Mouse (Mus musculus) gastrocnemius, postnatal 4 days (tissue): Measurements from ENCODE around the gene Troap. TPM values are rescaled to one million over a fixed set of nuclear protein-coding genes. Genes with fewer than 3 reads are reported as not detected.

ENCODE experiments used
- DNase-seq, 2 experiments: peaks; one replicate each; pipeline ENCODE4 v3.0.0; 2021 to 2022; ENCODE audit warnings: low spot score in 2 of 2, mixed read lengths in 2 of 2
- long read RNA-seq, 2 experiments: library from polyadenylated mRNA; stranded (forward); transcript quantifications; one replicate each; pipeline ENCODE4 v2.0.0; 2021
- total RNA-seq, 2 experiments: library from RNA; stranded (reverse); gene quantifications; 2 replicates each; pipeline ENCODE4 v1.2.3; 2021

Gene Troap
- 10 to 100 TPM in 1 of 2 experiments, 1 to 10 TPM in 1; 5.9 to 10.6 TPM for total RNA-seq
- long read RNA-seq, experiment 1, partial matches to known transcripts = 0 of 1 reads
- long read RNA-seq, experiment 1, other reads (novel, unspliced or antisense) = 1 of 1 reads
- long read RNA-seq, experiment 2, partial matches to known transcripts = 0 of 2 reads
- long read RNA-seq, experiment 2, other reads (novel, unspliced or antisense) = 1 of 2 reads

DNA sequence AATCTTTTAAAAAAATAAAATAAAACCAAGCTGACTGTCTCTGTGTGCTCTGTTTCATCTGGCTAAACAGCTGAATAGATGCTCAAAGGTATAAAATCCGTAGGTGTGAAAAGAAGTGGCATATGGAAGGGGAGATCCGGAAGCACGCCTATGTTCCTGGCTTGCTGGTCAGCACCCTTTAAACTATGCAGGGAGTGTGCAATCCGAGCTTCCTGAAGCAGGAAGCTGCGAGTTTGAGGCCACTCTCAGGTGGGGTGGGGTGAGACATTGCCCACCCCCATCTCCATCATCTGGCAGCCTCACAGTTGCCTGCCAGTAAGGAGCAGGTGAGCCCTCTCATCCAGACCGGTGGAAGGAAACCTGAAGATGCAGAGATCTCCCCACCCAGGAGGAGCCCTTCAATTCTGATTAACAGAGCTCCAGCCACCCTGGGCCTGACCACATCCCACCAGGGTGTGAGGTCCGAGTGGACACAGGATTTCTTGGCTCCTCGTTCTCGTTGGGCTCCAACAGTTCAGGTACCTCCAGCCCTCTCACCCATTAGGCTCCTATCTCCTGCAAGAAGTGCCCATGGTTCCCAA is at the start of gene Troap:
Gene Troap, plus strand, starts transcription at position 557 of the 581 bp plus-strand sequence.
- no peak for DNase-seq

DNA sequence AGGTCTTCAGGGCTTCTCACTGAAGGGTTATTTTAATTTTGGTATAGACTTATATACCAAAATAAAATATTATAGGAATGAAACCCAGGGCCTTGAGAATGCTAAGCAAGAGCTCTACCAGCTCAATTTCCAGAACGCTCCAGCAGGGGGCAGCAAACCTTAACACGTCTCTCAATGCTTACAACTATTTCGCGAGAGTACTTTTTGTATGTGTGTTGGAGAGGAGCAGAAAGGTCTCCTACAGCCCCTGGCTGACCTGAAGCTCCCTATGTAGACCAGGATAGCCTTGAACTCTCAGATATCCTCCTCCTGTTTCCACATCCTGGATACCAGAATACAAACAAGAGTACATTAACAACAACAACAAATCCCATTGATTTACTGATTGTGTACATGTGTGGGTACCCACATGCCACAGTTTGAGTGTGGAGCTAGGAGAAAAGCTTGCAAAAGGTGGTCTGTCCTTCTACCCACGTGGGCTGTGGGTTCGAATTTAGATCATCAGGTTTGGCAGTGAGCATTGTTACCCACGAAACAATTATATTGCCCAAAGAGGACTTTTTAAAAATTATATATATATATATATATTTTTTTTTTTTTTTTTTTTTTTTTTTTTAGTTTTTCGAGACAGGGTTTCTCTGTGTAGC is 49.6 kb upstream of the Troap start:
- DNase-seq = peak; percentile 69 to 80

DNA sequence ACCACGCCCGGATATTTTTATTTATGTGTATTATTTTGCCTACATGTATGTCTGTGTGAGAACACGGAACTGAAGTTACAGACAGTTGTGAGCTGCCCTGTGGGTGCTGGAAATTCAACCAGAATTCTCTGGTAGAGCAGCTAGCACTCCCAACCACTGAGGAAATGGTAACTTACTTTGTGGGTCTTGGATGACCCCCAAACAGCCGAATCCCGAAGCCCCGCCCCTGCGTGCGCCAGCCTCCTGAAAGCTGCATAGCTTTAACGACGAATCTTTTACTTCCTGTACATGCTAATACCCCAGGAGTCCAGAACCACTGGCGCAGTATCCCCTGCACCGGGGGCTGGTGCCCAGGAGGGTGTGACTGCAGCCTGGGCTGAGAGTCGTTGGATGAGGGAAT is 49.0 kb upstream of the Troap start:
- DNase-seq = no peak

DNA sequence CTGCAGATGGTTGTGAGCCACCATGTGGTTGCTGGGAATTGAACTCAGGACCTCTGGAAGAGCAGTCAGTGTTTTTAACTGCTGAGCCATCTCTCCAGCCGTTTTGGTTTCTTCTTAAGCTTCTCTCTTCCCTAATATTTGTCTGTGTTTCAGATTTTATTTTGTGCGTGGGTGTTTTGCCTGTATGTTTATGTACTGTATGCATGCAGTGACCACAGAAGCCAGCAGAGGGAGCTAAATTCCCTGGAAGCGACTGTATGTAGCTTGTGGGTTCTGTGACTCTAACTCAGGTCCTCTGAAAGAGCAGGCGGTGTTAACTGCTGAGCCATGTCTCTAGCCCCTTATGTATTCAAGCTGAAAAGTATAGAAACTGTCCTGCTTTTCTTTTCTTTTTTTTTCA is 48.1 kb upstream of the Troap start:
- DNase-seq = no peak

DNA sequence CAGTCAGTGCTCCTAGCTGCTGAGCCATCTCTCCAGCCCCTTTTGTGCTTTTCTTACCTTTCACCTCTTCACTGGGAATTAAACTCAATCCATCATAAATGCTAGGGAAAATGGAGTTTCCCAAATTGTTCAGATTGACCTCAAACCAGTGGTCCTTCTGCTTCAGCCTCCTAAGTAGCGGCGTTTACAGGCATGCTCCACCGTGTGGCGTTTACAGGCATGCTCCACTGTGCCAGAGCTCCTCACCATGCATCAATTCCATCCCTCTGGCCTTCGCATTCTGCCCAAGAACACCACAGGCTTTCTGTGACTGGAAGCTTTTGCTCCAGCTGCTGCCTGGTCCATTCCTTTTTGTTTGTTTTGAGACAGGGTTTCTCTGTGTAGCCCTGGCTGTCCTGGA is 47.3 kb upstream of the Troap start:
- DNase-seq = no peak

DNA sequence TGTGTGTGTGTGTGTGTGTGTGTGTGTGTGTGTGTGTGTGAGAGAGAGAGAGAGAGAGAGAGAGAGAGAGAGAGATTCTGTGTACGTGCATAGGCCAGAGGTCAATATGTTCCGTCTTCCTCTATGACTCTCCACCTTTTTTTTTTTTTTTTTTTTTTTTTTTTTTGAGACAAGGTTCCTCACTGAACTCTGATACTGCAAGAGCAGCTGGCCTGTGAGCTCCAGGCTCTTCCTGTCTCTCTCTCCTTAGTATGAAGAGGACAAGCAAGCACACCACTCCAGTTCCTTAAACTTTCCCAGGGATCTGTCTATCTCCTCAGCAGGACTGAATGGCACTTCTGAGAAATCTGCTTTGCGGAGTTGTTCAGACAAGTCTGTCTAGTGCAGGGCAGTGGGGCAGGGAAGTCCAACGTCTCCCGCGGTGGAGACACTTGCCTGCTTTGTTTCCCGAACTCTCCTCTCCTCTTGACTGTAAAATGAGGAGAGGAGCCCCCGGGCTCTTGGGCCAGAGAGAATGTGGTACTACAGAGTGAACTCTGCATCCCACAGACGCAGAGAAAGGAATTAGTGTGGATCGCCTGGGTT is 45.4 kb upstream of the Troap start:
- no peak for DNase-seq

DNA sequence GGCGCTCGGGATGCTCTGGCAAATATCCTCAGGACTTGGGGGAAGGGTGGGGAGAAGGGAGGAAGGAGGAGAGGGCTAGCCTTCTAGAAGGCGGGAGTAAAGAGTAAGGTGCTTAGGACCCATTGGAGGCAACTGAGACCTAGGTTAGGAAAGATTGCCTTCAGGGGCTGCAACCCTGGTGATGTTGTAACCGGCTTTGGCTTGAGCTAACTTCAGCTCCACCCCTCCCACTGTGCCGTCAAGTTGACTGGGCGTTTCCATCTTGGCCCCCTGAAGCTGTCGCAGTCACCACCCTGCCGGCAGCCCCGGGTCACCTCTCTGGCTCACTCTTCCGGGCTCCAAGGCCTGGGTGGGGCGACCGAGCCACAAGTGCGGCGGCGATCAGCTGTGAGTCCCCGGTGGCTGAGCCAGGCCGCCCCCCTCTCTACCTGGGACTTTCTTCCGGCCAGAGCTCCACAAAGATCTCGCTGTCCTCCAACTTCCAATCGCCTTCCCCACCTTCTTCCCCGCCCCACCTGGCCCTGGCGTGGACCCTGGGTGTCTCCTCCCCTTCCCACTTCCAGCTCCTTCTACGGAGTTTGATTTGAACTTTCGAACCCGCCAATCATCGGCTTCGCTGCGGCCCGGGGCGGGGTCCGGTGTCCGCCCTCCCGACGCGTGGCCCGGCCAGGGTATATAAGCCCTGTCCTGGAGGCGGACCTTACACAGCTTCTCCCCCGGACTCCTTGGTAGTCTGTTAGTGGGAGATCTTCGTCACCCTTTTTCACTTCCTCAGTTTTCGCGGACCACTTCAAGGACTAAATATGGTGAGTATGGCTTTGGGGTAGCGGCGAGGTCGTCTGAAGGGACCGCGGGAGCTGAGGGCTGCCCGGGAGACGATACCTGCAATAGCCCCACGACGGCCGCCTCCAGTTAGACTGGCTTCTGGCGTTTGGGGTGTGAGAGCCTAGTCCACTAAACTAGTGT is 44.5 kb upstream of the Troap start, which contains the start of gene Tuba1c:
Gene Tuba1c, plus strand, starts transcription at position 273 of the 966 bp plus-strand sequence.
- DNase-seq = peak; percentile 85 to 92

DNA sequence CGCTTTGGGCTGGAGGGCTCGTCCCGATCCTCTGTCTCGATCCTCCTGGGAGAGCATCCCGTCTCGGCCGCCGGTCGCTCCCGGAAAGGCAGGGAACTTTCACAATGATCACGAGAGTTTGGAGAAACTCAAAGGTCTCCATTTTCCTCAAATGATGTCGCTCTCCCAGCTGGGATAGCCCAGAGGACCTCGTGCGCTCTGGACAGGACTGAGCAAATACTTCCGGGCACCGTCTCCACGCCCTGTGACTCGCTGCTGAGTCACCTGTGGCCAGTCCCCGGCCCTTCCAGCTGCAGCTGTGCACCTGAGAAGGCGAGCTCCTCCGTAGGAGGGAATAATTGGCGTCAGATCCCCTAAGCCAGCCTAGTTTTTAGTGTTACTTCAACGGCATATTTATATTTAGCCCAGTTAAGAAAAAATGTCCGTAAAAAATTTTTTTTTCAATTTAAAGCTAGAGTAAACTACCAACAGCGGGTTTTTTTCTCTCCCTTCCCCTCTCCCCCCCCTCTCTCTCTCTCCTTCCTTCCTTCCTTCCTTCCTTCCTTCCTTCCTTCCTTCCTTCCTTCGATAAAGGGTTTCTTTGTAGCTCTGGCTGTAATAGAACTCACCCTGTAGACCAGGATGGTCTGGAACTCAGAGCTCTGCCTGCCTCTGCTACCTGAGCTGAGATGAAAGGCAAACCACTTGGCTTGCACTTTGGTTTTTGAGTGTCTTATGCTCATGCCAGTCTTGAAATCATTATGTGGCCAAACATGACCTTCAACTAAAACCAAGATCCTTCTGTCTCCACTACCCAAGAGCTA is 43.6 kb upstream of the Troap start:
- no peak for DNase-seq

DNA sequence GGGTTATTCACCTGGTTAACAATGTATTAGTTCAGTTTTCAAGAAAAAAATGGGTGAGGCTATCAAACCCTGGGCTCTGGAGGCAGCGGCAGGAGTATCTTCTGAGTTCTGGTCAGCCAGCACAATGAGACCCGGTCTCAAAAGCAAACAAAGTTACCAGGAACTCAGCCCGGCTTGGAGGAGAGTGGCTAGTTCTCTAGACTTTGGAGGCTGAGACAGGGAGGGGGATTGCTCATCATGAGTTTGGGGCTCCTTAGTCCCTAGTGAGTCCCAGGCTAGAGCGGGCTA is 43.0 kb upstream of the Troap start:
- DNase-seq = no peak

DNA sequence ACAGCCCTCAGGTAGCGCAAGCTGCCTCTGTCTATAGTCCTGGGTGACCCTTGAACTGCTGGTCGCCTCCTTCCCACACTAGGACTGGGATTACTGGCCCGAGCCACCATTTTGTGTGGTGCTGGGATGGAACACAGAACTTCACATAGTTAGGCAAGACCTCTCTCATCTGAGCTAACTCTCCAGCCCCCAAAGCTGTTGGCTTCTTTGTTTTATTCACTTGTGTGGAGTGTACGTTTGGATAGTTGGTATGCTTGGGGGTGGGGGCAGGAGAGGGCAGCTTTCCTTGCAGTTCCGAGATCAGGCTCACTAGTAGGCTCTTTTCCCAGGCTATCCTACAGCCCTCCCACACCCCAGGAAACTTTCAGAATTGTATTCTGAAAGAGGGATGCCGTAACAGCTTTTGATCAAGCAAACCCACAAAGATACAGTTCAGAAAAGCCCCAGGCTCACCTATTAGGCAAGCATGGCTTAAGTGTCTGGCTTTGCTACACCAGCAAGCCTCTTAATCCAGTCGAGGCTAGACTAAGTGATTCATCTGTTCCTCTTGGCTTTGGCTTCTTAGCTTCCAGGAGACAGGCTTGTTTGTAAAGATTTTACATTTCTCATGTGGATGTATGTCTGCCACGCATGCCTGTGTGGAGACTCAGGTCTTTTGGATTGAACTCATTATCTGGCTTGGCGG is 42.2 kb upstream of the Troap start:
- DNase-seq = no peak

DNA sequence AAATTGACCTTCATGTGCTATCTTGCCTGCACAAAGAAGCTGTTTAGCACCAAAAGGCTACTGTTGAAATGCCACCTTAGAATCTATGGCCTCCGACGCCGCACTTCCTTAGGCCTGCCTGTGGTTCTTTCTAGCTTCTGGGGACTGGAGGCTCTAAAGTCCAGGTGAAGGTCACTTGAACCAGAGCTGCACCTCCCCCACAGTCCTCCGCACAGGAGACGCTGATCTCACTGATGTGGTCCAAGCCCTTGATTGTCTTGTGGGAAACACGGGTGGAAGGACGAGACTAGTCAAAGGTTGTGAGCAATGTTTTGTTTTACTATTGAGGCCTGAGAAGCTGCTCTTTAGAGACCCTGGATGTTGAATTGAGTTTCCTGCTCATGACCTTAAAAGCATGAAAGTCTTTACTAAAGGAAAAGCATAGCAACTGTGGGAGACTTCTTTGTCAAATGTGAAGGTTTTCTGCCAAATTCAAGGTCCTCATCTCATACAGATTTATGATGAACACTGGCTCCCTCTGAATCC is 41.6 kb upstream of the Troap start:
- DNase-seq = no peak

DNA sequence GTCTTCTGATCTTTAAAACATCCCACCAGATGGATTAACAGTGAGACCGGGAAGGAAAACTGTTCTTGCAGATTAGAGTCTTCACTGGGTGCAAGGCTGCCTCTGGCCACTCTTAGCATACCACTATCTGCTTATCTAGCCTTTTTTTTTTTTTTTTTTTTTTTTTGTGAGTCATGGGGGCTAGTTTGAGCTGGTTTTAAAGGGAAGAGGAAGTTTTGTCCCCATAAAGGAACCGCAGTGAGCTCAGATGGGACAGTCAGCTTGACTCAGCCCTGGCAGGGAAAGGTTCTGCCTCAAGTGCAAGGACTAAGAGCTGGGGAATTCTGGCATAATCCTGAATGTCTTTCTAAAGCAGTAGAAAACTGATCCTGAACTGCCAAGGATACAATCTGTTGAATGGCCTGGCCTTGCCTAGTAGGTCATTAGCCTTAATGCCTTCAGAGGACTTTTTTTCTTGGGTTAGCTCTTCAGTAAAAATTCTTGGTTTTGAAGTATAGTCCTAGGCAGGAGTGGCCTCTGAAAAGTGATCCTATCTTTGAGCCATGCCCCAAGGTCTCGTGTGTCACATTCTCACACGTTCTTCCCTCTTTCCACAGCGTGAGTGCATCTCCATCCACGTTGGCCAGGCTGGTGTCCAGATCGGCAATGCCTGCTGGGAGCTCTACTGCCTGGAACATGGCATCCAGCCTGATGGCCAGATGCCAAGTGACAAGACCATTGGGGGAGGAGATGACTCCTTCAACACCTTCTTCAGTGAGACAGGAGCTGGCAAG is 40.7 kb upstream of the Troap start:
- no peak for DNase-seq

DNA sequence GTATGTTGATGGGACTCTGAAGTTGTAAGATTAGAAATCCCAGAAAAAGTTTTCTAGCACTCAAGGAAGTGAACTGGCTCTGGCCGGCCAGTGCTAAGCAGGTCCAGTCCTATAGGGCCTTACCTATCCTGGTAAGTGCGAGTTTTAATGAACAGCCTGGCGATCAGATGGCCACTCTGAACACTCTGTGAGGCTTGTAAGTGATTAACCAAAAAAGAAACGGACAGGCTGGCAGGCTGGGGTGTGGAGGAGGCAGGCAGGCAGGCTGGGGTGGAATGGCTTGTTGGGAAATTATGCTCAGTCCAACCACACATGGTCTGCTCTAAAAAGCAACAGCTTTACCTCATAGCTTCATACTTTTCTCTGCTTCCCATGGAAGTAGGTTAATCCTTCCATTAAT is 38.9 kb upstream of the Troap start:
- no peak for DNase-seq

DNA sequence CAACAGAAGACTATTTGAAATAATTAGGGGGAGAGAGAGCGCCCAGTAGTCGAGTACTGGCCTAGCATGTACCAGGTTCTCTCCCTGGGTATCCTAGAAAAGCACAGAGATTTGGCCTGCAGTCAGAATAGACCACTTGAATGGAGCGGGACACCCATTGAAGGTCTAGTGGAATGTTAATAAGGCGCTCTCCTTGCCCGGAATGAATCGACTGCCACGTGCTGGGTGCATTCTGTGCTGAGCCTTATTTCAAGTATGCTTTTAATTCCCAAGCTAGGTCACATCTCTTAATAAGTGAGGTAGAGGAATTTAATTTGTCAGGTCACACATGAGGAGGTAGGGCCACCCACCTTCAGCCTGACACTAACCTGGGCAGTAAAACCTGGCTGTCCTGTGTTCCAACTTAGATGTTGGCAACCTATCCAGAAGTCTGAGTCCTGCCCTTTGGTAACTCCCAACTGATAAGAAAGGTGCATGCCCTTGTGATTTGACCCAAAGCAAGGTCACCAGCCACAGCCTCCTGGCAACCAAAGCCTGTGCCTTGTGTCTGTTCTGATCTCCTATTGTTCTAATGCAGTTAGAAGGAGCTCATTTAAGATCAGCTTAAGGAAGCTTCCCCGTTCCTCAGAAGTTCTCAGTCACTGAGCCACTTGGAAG is 38.0 kb upstream of the Troap start:
- no peak for DNase-seq

DNA sequence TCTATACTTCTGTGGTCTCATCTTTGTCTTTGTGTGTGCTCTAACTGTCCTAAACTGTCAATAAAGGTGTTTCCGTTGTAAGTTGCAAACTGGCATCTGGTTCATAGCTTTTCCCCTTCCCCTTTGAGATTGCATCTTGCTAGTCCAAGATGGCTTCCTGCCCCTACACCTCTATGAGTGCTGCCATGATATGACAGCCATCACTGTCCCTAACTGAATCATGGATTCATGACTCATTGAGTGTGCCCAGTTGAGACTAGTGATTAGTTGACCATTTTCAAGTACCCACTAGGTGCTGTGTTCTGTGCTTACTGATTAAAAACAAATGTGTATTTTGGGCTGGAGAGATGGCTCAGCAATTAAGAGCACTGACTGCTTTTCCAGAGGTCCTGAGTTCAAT is 36.4 kb upstream of the Troap start:
- no peak for DNase-seq

DNA sequence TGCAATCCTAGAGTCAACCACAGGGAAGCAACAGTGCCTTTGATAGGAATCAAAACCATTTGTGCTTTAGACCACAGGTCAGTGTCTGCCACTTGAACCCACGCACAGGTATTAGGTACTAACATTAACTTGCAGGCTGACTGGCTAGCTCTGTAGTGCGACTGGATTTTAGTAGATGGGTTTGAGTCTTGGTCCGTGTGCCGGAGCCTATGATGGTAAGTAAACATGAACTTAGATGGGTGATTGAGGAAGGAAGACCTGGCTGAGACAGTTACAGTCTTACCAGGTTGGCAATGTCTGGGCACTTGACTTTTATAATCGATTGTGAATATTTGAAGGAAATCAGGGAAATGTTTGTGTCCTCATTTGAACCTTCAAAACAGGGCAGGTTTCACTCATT is 35.6 kb upstream of the Troap start:
- DNase-seq = no peak

DNA sequence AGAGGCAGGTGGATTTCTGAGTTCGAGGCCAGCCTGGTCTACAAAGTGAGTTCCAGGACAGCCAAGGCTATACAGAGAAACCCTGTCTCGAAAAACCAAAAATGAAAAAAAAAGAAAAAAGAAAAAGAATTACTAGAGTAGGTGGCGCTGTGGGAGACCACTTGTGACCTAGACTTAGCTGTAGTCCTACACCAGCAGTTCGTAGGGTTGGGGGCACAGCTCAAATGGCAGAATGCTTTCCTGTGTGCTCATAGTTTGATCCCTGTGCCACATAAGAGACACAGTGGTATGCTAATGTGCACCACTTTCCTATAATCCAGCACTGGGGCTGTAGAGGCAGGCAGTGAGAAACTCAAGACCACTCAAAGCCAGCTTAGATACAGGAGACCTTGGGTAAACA is 35.1 kb upstream of the Troap start:
- DNase-seq = no peak
